Mouse (Mus musculus) cortical plate, adult 2 months (tissue): ENCODE results near the gene Nxpe4.

Experiments
- CTCF ChIP-seq: fragments of 200-500 bp; IDR thresholded peaks from 2 replicates; pipeline ENCODE4 v1.5.1; 2011; ENCODE audit warnings: mild to moderate bottlenecking, control low read depth, low read length; ENCODE audit not compliant: insufficient read depth; ENCODE audit errors: extremely low read depth
- POLR2A ChIP-seq: fragments of 200-500 bp; IDR thresholded peaks from 2 replicates; pipeline ENCODE4 v1.6.1; 2011; ENCODE audit warnings: mild to moderate bottlenecking, low read length, control low read depth; ENCODE audit not compliant: insufficient read depth; ENCODE audit errors: extremely low read depth

DNA sequence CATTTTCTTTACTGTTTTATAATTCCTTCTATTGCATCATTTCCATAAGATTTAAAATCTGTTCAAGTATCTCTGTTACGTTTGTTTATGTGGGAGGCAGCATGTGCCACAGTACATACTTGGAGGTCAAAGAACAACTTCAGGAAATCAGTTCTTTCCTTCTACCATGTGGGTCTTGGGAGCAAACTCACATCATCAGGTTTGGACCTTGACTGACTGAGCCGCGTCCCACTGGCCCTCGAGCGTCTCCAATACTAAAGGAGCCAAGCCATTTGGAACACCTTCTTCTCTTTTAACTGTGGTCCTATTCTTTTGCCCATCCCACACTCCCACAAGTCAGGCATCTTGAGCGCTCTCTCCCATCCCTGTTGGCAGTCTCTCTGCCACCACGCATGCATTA is 167.8 kb downstream of the Nxpe4 start:
- TF ChIP-seq POLR2A (no peak), CTCF (no peak)
